Mouse (Mus musculus): Measurements from ENCODE around the gene Nsun2.

DNA sequence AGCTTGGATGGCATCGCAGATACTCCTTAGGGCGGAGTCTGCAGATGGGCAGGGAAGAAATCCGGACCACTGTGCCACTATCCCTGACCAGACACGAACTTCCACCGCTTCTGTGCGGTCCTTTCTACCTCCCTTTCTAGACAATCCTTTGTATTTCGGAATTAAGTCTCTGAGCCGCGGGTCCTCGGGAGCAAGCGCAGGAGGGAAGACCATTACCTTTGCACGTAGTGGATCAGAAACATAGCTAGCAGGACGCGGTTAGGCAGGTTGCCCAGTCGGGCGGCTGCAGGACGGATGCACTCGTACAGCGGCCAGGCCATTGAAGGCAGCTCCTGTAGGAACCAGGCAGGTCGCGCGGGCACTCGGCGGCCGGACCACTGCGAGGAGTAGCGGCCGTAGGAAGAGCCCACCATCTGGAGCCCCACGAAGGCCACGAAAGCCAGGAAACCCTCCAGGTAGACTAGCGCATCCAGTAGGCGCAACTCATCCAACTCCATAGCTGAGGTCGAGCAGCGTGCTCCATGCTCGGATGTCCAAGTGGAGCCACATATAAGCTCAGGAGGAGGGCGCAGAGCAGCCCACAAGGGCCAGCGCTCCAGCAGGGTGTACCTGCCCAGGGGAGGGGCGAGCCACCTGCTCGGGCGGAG, 77.3 kb downstream of the Nsun2 start:
- TF ChIP-seq CTCF (IDR thresholded peaks at IDR 0.05; ENCODE audit: insufficient read depth, low read length), result no peak
- no peak for TF ChIP-seq POLR2A (IDR thresholded peaks at IDR 0.05; ENCODE audit: borderline replicate concordance, extremely low read depth, low read depth, low read length)

Measured in lung, adult 2 months (tissue).